Mouse (Mus musculus) erythroblast, embryonic 14.5 days (primary cell): ENCODE data around the gene Cnih3.

Experiments
- GATA1 ChIP-seq: IDR thresholded peaks from 2 replicates; pipeline ENCODE4 v1.6.1; 2012; ENCODE audit warnings: low read length, inconsistent platforms, mixed read lengths
- TAL1 ChIP-seq: IDR thresholded peaks from 3 replicates; pipeline ENCODE4 v1.6.1; 2012; ENCODE audit warnings: low read length, inconsistent platforms, mixed read lengths

DNA sequence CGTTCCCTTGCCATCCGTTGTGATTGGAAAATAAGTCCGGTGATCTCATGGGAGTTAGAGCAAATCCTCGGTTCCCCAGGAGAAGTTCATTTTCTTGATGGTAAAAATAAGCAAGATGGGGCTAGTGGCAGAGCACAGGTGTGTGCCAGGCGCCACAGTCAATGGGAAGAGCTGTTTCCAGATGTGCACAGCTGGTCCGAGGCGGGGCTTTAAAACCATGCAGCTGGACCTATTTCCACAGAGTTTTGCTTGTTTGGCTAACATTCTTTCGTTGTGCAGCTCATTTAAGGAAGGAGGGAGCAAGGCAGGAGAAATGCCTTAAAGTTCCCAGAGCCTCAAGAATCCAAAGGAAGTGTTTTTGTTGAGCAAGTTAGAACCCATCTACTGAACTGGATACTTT, 109.1 kb downstream of the Cnih3 start:
- no peak for TF ChIP-seq GATA1
- TF ChIP-seq TAL1, result no peak
